Mouse (Mus musculus) intestine, embryonic 16.5 days (tissue): Measurements from ENCODE around the gene Klra2. TPM values are rescaled to one million over a fixed set of nuclear protein-coding genes. Genes with fewer than 3 reads are reported as not detected.

Experiments used
- ATAC-seq: fragments of 200-750 bp; cut with Nextera tagmentation; 2 replicates; pipeline ENCODE4 v1.8.0; 2017; ENCODE audit warnings: moderate TSS enrichment, moderate library complexity
- H3K27ac ChIP-seq: fragments of 300-500 bp; sonication (generic); 2 replicates; pipeline ENCODE4 v1.5.1; 2014; ENCODE audit warnings: mild to moderate bottlenecking, low read length
- H3K27me3 ChIP-seq: fragments of 300-500 bp; sonication (generic); replicated peaks from 2 replicates; pipeline ENCODE4 v1.6.1; 2014; ENCODE audit warnings: low read length, control low read depth, mixed read lengths; ENCODE audit not compliant: control insufficient read depth, insufficient read depth
- H3K36me3 ChIP-seq: fragments of 300-500 bp; sonication (generic); 2 replicates; pipeline ENCODE4 v1.6.1; 2014; ENCODE audit warnings: low read length, control low read depth; ENCODE audit not compliant: control insufficient read depth, insufficient read depth
- H3K4me1 ChIP-seq: fragments of 300-500 bp; sonication (generic); 2 replicates; pipeline ENCODE4 v1.6.1; 2014; ENCODE audit warnings: low read length, control low read depth, mixed read lengths; ENCODE audit not compliant: control insufficient read depth, insufficient read depth
- H3K4me2 ChIP-seq: fragments of 300-500 bp; sonication (generic); 2 replicates; pipeline ENCODE4 v1.6.1; 2014; ENCODE audit warnings: low read depth, low read length, control low read depth
- H3K4me3 ChIP-seq: fragments of 300-500 bp; sonication (generic); 2 replicates; pipeline ENCODE4 v1.5.1; 2014; ENCODE audit warnings: mild to moderate bottlenecking, low read length
- H3K9ac ChIP-seq: fragments of 300-500 bp; sonication (generic); 2 replicates; pipeline ENCODE4 v1.6.1; 2014; ENCODE audit warnings: low read depth, low read length
- H3K9me3 ChIP-seq: fragments of 300-500 bp; sonication (generic); 2 replicates; pipeline ENCODE4 v1.6.1; 2016; ENCODE audit warnings: low read length, control low read depth; ENCODE audit not compliant: control insufficient read depth
- WGBS: fragments of 180-500 bp; shearing (Covaris S2); extraction: QIAGEN DNeasy Blood & Tissue Kit; methylation state at CpG from one replicate; pipeline ENCODE4 v1.1.7; 2014; 5-methylcytosine and 5-hydroxymethylcytosine counted together
- polyA plus RNA-seq: library from polyadenylated mRNA; unstranded; fragments of >200 nt; fragmentation: Nextera tagmentation; extraction: Ambion mirVana; gene quantifications from 2 replicates; pipeline ENCODE4 v1.2.1, GENCODE M21; 2015

The Klra2 gene
- polyA plus RNA-seq, 1 experiment from 2014 or later = 0.82 TPM

DNA sequence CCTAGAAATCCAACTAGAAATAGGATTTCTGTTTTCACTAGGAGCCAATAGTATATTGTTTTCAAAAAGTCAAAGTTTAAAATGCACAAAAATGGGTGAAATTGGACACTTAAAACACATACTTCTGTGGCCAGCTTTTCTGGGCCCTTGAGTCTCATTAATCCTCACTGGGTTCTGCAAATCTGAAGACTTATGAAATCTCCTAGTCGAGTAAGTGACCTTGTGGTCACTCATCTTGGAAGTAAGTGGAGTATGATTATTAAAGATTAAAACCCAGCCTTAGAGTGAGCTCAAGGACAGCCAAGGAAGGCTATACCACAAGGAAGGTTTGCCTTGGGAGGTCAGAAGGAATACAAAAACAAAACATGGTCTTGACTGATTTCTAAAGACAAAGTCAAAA, 23.1 kb upstream of the Klra2 start:
- Histone ChIP-seq H3K4me2 (no peak overlapping the region), H3K36me3 (no peaks in the 10 kb centered on the region), H3K27ac (no peak overlapping the region), H3K9ac (no peak overlapping the region), H3K27me3 (no peaks in the 10 kb centered on the region), H3K4me1 (no peaks in the 10 kb centered on the region), H3K4me3 (no peak overlapping the region), H3K9me3 (no peaks in the 10 kb centered on the region)
- 54% methylated on average over 1 of the region's 1 CpGs for WGBS
- ATAC-seq = no peak

- WGBS = 83% methylated on average over 2 of the region's 2 CpGs
- Histone ChIP-seq H3K9me3 (no peaks in the 10 kb centered on the region), H3K4me3 (no peak overlapping the region), H3K27ac (no peak overlapping the region), H3K4me1 (no peaks in the 10 kb centered on the region), H3K4me2 (no peak overlapping the region), H3K9ac (no peak overlapping the region), H3K27me3 (no peaks in the 10 kb centered on the region), H3K36me3 (no peaks in the 10 kb centered on the region)
- no peak for ATAC-seq
Observed at GRCm38 (mm10) chr6:131269599-131269998, 22.4 kb upstream of the Klra2 start.

- Histone ChIP-seq H3K4me2 (no peak overlapping the region), H3K27me3 (no peaks in the 10 kb centered on the region), H3K4me1 (no peaks in the 10 kb centered on the region), H3K9ac (no peak overlapping the region), H3K4me3 (no peak overlapping the region), H3K27ac (no peak overlapping the region), H3K9me3 (no peaks in the 10 kb centered on the region), H3K36me3 (no peaks in the 10 kb centered on the region)
- no peak for ATAC-seq
- WGBS = 77% methylated on average over 5 of the region's 5 CpGs
Observed at GRCm38 (mm10) chr6:131264175-131264574, 17.0 kb upstream of the Klra2 start.

DNA sequence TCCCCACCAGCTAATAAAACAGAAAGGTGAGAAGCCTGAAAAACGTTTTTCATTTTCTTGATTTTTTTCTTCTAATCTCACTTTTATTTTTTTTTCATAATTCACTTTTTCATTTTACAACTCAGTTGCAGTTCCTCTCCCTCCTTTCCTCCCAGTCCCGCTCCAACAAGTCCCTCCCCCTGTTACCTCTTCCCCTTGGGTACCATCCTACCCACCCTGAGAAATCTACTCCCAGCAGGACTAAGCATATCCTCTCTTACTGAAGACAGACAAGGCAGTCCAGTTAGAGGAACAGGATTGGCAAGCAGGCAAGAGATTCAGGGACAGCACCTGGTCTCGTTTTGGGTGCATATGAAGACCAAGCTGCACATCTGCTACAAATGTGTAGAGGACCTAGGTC, 15.6 kb upstream of the Klra2 start:
- Histone ChIP-seq H3K9ac (no peak overlapping the region), H3K9me3 (no peaks in the 10 kb centered on the region), H3K4me2 (no peak overlapping the region), H3K4me3 (no peak overlapping the region), H3K27me3 (no peaks in the 10 kb centered on the region), H3K27ac (no peak overlapping the region), H3K36me3 (no peaks in the 10 kb centered on the region), H3K4me1 (no peaks in the 10 kb centered on the region)
- ATAC-seq = no peak
- 63% methylated on average over 3 of the region's 3 CpGs for WGBS

DNA sequence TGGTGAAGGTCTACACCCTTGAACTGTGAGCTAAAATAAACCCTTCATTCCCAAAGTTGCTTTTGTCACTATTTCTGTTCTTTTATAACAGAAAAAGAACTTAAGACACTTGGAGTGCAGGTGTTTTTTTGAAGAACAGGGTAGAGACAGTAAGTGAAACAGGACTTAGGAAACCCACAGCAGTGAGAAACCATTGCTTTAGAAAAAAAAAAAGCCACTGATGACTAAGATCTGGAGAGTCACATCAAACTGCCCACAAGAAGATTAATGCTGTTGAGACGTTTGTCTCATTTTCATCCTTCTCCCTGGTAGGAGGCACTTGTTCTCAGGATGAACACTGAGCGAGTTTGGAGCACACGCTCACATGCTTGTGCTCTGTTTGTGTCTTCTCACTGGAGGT, 14.8 kb upstream of the Klra2 start:
- 85% methylated on average over 3 of the region's 3 CpGs for WGBS

GRCm38 (mm10) chr6:131245081-131245480, 2.1 kb downstream of the Klra2 start:
- ATAC-seq = no peak
- H3K4me3 ChIP-seq = no peak overlapping the region
- no peaks in the 10 kb centered on the region for H3K27me3 ChIP-seq
- H3K9ac ChIP-seq = no peak overlapping the region
- H3K9me3 ChIP-seq = no peaks in the 10 kb centered on the region
- WGBS = 77% methylated on average over 2 of the region's 2 CpGs
- H3K27ac ChIP-seq = no peak overlapping the region
- H3K4me2 ChIP-seq = no peak overlapping the region
- H3K4me1 ChIP-seq = no peaks in the 10 kb centered on the region
- no peaks in the 10 kb centered on the region for H3K36me3 ChIP-seq

More for the DNA sequence above, 14.8 kb upstream of the Klra2 start:
- Histone ChIP-seq H3K4me1 (no peaks in the 10 kb centered on the region), H3K27ac (no peak overlapping the region), H3K9ac (no peak overlapping the region), H3K4me2 (no peak overlapping the region), H3K9me3 (no peaks in the 10 kb centered on the region), H3K36me3 (no peaks in the 10 kb centered on the region), H3K27me3 (no peaks in the 10 kb centered on the region), H3K4me3 (no peak overlapping the region)
- no peak for ATAC-seq

Other genes with a start within 250 kb of the Klra2 start
- 46.1 and 48.2 TPM in 2 replicates for gene Magohb, start 45.9 kb upstream of the Klra2 start, polyA plus RNA-seq
- gene Styk1, start 106.2 kb upstream of the Klra2 start, polyA plus RNA-seq = 15.2 and 16.5 TPM in 2 replicates
- gene Ybx3, start 141.1 kb upstream of the Klra2 start, polyA plus RNA-seq = 31.7 and 33.8 TPM in 2 replicates
- gene 5430401F13Rik, start 239.0 kb upstream of the Klra2 start, polyA plus RNA-seq = not detected in 2 replicates
- not detected in 2 replicates for gene Gm6619, start 239.0 kb upstream of the Klra2 start, polyA plus RNA-seq